Mouse (Mus musculus) heart, postnatal 14 days (tissue): ENCODE data around the gene Cic. TPM values are rescaled to one million over a fixed set of nuclear protein-coding genes. Genes with fewer than 3 reads are reported as not detected.

Source experiments
- DNase-seq, 2 experiments: peaks; one replicate each; pipeline ENCODE4 v3.0.0; 2021 to 2022
- intact Hi-C: fragments of 180-260 bp; cut with DNase I; formaldehyde crosslinking; loops from one replicate; pipeline ENCODE4 v1.15.1; 2025
- total RNA-seq, 2 experiments: library from RNA; stranded (reverse); gene quantifications; 2 replicates each; pipeline ENCODE4 v1.2.3; 2021

Gene Cic
- total RNA-seq, 2 experiments from 2014 or later, result 71.2 to 78.7 TPM

- intact Hi-C loops, result no loop called here
- DNase-seq, result no peak
Observed at GRCm38 (mm10) chr7:25294495-25294894, 27.0 kb downstream of the Cic start.

DNA sequence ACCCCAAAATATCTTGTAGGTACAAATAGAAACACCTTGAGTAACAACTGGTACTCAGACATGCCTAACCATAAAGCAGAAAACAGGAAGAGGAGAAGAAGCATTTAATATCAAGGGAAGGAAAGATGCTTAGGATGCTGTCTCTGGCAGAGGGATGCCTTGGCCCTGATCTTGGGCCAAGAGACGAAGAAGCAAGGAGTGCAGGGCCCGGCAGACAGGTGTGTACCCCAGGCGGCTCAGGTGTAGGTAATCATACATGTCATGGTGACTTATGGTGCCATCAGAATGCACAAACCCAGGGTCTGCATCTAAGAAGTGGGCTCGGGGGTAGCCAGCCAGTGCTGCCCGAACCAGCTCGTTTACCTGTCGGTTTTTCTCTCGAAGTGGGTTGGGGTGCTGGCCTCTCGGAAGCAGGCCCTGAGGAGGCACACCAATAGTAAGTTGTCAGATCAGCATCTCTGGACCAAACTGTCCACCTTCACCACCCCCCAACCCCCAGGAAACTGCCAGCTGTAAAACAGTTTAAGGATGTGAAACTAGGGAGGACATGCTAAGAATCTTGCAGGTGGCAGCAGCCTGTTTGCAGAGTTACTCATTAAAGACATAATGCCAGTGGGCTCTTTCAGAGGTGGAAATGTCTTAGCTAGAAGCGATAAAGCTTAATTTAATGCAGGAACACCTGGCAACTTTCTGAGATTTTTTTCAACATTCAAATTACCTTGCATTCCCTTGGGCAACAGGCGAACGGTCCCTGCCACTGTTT lies 27.6 kb downstream of the Cic start:
- DNase-seq, result no peak
- intact Hi-C loops, result no loop called here

- intact Hi-C loops, result no loop called here
- no peak for DNase-seq
Observed at GRCm38 (mm10) chr7:25296945-25297453, 29.5 kb downstream of the Cic start.

DNA sequence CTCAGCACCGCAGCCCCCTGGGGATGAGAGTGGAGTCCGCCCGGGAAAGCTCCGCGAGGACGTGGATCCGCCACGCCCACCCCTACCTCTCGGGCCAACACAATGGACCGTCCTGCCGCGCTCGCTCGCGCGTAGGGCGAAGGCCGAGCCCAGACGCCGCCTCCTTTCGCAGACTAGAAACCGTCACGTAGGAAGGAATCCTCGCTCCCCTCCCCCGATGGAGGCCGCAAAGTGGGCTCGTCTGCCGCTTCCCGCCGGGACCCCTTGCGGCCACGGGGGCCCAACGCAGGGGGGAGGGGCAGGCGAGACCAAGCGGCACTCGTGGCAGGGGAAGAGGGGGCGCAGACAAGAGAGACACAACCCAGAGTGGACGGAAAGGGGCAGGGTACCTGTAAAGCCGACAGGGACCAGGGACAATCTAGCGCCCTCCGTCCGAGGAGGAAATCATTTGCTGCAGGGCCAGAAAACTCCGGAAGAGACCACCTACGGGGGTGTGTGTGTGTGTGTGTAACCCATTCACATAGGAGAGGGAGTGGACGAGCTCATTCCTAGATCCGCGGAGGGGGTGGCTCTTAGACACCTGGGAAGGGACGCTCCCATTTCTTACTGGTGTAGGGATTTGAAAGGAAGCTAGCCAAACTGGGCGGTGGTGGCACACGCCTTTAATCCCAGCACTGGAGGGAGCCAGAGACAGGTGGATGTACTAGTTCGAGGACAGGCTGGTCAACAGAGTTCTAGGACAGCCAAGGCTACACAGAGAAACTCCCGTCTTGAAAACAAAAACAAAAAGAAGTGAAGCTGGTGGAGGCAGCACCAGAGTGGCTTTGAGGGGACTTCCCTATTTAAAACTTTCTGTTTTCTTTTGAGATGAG lies 30.2 kb downstream of the Cic start, which contains the start of gene Pafah1b3:
Gene Pafah1b3, minus strand, starts transcription at position 533 of the 872 bp plus-strand sequence.
- DNase-seq, result peak; percentile 62 to 70
- intact Hi-C loops, result no loop called here

- DNase-seq, result no peak
- intact Hi-C loops, result no loop called here
Observed at GRCm38 (mm10) chr7:25301063-25301462, 33.6 kb downstream of the Cic start, which contains the start of gene Prr19. Gene Prr19, plus strand, starts transcription at chr7:25301411.

- DNase-seq, result no peak
- intact Hi-C loops, result no loop called here
Observed at GRCm38 (mm10) chr7:25303003-25303684, 35.6 kb downstream of the Cic start.

DNA sequence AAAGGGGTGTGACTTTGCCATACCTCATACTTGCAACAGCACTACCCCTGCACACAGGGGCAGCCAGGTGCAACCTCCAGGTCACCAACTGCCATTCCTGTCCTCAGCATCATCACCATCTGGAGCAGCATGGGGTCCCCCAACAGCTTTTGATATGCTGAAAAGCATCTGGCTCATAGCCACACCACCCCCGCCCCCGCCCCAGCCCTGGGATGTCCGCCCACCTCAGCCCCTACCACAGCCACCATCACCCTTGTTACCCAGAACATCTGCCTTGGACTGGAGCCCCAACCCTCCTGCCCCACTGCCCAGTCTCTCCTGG lies 36.1 kb downstream of the Cic start:
- intact Hi-C loops, result no loop called here
- DNase-seq, result no peak

GRCm38 (mm10) chr7:25305481-25305880 lies 38.0 kb downstream of the Cic start:
- DNase-seq, result no peak
- intact Hi-C loops, result no loop called here

DNA sequence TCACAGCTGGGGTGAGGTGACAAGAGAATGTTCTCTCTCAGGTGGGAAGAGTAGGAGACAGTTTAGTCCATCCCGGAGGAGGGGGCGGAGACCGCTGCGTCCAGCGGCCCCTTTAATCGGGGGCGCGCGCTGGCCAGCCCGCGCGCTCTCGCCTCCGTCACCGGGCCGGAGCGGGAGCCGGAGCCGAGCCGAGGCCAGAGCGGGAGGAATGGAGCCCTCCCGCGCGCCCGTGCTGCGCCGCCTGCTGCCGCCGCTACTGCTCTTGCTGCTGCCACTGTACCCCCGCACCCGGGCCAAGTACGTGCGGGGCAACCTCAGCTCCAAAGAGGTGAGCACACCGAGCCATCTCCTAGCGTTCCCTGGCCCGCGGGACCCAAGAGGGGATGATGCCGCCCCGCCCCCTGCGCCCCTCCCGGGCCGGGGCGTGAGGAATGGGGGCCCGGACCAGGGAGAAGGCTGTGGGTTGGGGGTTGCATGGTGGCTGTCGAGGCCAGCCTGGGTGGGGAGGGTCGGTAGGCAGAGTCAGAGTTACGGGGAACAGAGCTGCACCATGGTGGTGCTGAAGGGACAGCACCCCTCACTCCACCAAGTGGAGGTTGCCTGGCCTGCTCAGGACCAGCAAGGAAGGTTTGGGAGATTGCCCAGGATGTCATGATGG lies 38.6 kb downstream of the Cic start, which contains the start of gene Tmem145:
Gene Tmem145, plus strand, starts transcription at position 151 of the 658 bp plus-strand sequence.
- DNase-seq, result peak; percentile 51 to 68

GRCm38 (mm10) chr7:25306614-25306996 lies 39.1 kb downstream of the Cic start:
- intact Hi-C loops, result no loop called here
- no peak for DNase-seq

More for the DNA sequence above, 38.6 kb downstream of the Cic start, which contains the start of gene Tmem145:
- intact Hi-C loops, result no loop called here

- no peak for DNase-seq
- intact Hi-C loops, result no loop called here
Observed at GRCm38 (mm10) chr7:25308702-25309318, 41.3 kb downstream of the Cic start.

GRCm38 (mm10) chr7:25309425-25309824 lies 41.9 kb downstream of the Cic start:
- DNase-seq, result no peak
- intact Hi-C loops, result no loop called here

GRCm38 (mm10) chr7:25311193-25311592 lies 43.7 kb downstream of the Cic start:
- intact Hi-C loops, result loop anchor here (10.0 kb wide), 1 partner anchor 336 kb away; the partner anchor contains the start of gene Rabac1

GRCm38 (mm10) chr7:25313325-25313724 lies 45.8 kb downstream of the Cic start:
- no peak for DNase-seq
- intact Hi-C loops, result loop anchor here (10.0 kb wide), 1 partner anchor 339 kb away; the partner anchor contains the start of gene Rabac1

More at GRCm38 (mm10) chr7:25311193-25311592, 43.7 kb downstream of the Cic start:
- DNase-seq, result no peak

- intact Hi-C loops, result loop anchor here (10.0 kb wide), 1 partner anchor 340 kb away; the partner anchor contains the start of gene Rabac1
- no peak for DNase-seq
Observed at GRCm38 (mm10) chr7:25314606-25315305, 47.3 kb downstream of the Cic start.

DNA sequence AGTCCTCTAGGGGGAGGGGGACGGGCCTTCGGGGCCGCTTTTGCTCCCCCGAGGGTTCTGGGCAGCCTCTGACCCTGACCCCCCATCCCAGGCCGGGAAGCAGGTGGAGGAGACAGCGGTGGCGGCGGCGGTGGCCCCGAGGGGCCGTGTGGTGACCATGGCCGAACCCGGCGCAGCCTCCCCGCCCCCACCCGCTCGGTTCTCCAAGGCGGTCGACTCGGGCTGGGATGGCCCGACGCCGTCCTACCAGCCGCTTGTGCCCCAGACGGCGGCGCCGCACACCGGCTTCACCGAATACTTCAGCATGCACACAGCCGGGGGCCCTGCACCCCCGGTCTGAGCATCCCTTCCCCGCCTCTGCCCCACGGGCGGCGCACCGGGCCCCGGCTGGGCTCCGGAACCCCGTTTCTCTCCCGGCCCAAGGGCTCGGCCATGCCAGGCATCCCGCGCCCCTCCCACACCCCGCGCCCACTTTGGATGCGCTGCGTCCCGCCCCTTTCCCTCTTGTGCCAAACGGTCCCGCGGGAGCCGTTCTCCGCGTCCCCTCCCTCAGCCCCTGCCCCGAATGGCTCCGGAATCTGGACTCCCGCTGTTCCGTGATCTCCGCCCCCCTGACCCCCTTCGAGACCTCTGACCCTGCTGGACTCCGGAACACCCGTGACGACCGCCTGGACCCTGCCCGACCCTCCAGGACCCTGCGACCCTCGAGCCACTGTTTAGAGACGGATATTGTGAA lies 48.0 kb downstream of the Cic start:
- intact Hi-C loops, result loop anchor here (2.0 to 10.0 kb wide), 3 partner anchors 33 to 341 kb away; partner anchors contain the start of gene Rabac1
- peak in 1 of 2 experiments; percentile 20 for DNase-seq

DNA sequence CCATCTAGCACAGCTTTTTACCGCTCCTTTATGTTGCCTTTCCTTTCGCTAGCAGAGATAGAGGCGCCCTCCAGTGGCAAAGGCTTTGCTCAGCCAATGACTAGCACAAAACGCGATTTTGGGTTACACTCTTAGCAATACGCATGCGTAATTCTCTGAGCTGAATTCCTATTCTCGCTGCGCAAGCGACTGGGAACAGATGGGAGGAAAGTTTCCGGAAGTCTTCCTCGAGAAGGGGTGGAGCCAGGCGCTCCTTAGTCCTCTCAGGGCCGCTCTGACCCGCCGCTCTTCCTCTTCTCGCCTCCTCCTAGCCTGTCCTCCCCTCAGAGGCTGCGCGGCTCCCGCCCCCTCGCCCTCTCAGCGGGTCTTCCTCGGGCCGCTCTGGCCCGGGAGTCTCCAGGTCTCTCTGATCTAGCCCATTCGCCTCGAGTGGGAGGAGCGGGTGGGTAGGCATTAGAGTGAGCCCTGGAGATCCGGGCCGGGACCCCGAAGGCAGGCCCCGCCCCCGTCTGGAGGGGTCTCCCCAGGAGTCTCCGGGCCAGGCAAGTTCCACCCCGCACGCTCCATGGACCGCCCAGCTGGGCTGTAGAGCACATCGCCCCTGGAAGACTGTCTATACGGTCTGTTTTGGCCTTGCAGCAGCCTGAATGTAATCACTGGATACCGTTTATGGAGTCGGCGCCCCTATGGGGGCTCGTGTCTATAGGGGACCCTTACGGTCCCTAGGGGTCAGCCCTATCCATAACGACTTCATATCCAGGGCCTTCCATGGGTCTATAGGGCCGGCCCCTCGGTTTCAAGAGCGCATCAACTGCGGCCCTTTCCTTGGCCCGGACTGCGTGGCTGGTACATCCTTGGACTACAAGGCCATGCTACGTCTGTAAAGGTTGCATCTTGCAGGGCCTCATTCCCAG lies 49.3 kb downstream of the Cic start, which contains the start of gene Megf8:
Gene Megf8, plus strand, starts transcription at position 633 of the 914 bp plus-strand sequence.
- intact Hi-C loops, result loop anchor here (2.0 to 10.0 kb wide), 3 partner anchors 34 to 342 kb away; partner anchors contain the start of gene Rabac1
- DNase-seq, result peak; percentile 92 to 96
